Comparison of ENCODE assay signal across 16 mouse cellular contexts in genomic region chr11:11561118-11561517, GRCm38 (mm10).
"Had no signal": no experiment of that assay in that cellular context is flagged by ENCODE, and none has a peak within 500 bp of the region (broad histone marks: within the 10 kb centered on the region; RNA-seq: fewer than 3 reads in every experiment).

No protein-coding gene starts in this region.

- H3K4me1 ChIP-seq: lung, embryonic 15.5 days; midbrain, embryonic 13.5 days; midbrain, embryonic 15.5 days; neural tube, embryonic 12.5 days; stomach, embryonic 15.5 days had no signal

- H3K9ac ChIP-seq: liver, embryonic 15.5 days; liver, postnatal 0 days; lung, embryonic 15.5 days; midbrain, embryonic 13.5 days; midbrain, embryonic 15.5 days; neural tube, embryonic 12.5 days; stomach, embryonic 15.5 days had no signal

- H3K27me3 ChIP-seq: liver, embryonic 15.5 days; lung, embryonic 15.5 days; midbrain, embryonic 13.5 days; midbrain, embryonic 15.5 days; neural tube, embryonic 12.5 days; stomach, embryonic 15.5 days had no signal

- H3K4me2 ChIP-seq: liver, embryonic 15.5 days; lung, embryonic 15.5 days; midbrain, embryonic 11.5 days; midbrain, embryonic 13.5 days; midbrain, embryonic 15.5 days; neural tube, embryonic 12.5 days; stomach, embryonic 15.5 days had no signal

- H3K36me3 ChIP-seq: liver, embryonic 15.5 days; lung, embryonic 15.5 days; midbrain, embryonic 13.5 days; midbrain, embryonic 15.5 days; neural tube, embryonic 12.5 days; stomach, embryonic 15.5 days had no signal

- H3K4me3 ChIP-seq: liver, embryonic 15.5 days; lung, embryonic 15.5 days; megakaryocyte, embryonic 14.5 days; midbrain, embryonic 13.5 days; midbrain, embryonic 15.5 days; neural tube, embryonic 12.5 days; stomach, embryonic 15.5 days had no signal

- H3K27ac ChIP-seq: liver, embryonic 15.5 days; lung, embryonic 15.5 days; macrophage; midbrain, embryonic 13.5 days; midbrain, embryonic 15.5 days; neural tube, embryonic 12.5 days; stomach, embryonic 15.5 days; stomach, postnatal 0 days had no signal

- H3K9me3 ChIP-seq: liver, embryonic 15.5 days; lung, embryonic 15.5 days; megakaryocyte, embryonic 14.5 days; midbrain, embryonic 13.5 days; midbrain, embryonic 15.5 days; neural tube, embryonic 12.5 days; stomach, embryonic 15.5 days had no signal

- DNase-seq: lung, adult 2 months; lung, postnatal 14 days; lung, postnatal 36 days; right cerebral cortex, postnatal 14 days; thymus, adult 2 months had no signal
